Mouse (Mus musculus): Measurements from ENCODE around the gene Opn1mw. TPM values are rescaled to one million over a fixed set of nuclear protein-coding genes. Genes with fewer than 3 reads are reported as not detected.
"Not testable (repeated sequence)": the region's sequence is repeated elsewhere in the genome, so short reads cannot be mapped to it uniquely, and the experiment has no call there.

The Opn1mw gene
- polyA plus RNA-seq, 1 experiment from 2014 or later, result not detected

DNA sequence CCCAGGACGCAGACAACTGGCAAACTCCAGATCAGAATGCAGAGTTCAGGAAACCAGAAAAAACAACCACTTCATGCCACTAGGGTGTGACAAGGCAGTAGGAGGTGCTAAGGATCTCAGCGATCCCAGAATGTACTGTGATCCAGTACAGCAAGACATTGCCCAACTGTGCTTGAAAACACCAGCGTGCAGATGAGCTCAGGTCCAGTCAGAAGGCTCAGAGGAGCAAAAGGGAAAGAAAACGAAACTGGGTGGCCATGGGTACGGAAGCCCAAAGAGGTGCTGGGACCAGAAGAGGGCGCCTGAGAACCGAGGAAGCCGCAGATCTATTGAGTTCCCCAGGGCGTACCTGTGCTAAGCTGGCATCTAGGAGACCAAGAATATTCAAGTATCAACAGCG lies 11.8 kb upstream of the Opn1mw start:
- H3K9me3 ChIP-seq (ENCODE audit: control insufficient read depth, low read length), result no peaks in the 10 kb centered on the region
- no peak overlapping the region for H3K27ac ChIP-seq (ENCODE audit: low read depth, low read length)
- no peaks in the 10 kb centered on the region for H3K27me3 ChIP-seq (ENCODE audit: control insufficient read depth, insufficient read depth, low read length)
- 12% methylated on average over 10 of the region's 10 CpGs for WGBS
- no peaks in the 10 kb centered on the region for H3K4me1 ChIP-seq (ENCODE audit: control insufficient read depth, insufficient read depth, low read length)
- peak overlapping the region; percentile 24; the same call in 1 of the 2 replicates for H3K4me2 ChIP-seq (ENCODE audit: low read depth, low read length)
- peak; percentile 79 for ATAC-seq (ENCODE audit: low read depth)
- peak overlapping the region; percentile 15; the same call in 1 of the 2 replicates for H3K4me3 ChIP-seq (ENCODE audit: low read depth, low read length)
- H3K9ac ChIP-seq (replicated peaks; ENCODE audit: low read depth, low read length), result no peak overlapping the region
- H3K36me3 ChIP-seq (ENCODE audit: control insufficient read depth, insufficient read depth, low read length), result no peaks in the 10 kb centered on the region

DNA sequence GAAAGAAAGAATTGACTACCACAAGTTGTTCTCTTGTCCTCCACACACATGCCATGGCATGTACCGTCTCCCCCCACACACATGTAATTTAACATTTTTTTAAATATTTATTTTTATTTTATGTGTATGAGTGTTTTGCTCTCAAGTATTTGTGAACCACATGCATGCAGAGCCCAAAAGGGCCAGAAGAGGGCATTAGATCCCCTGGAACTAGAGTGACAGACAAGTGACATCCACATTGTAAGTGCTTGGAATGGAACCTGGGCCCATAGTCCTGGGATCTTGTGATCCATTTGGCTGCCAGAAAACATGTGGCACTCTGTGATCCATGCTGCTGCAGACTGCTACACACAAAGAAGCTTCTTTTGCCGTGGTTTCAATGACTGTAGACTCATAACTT lies 2.3 kb upstream of the Opn1mw start:
- Histone ChIP-seq H3K27me3 (ENCODE audit: control insufficient read depth, insufficient read depth, low read length) (no peaks in the 10 kb centered on the region), H3K4me3 (ENCODE audit: low read depth, low read length) (no peak overlapping the region), H3K36me3 (ENCODE audit: control insufficient read depth, insufficient read depth, low read length) (no peaks in the 10 kb centered on the region), H3K4me1 (ENCODE audit: control insufficient read depth, insufficient read depth, low read length) (no peaks in the 10 kb centered on the region), H3K9ac (replicated peaks; ENCODE audit: low read depth, low read length) (no peak overlapping the region), H3K4me2 (ENCODE audit: low read depth, low read length) (no peak overlapping the region), H3K27ac (ENCODE audit: low read depth, low read length) (no peak overlapping the region), H3K9me3 (ENCODE audit: control insufficient read depth, low read length) (no peaks in the 10 kb centered on the region)
- ATAC-seq (ENCODE audit: low read depth), result no peak
- WGBS, result 52% methylated on average over 2 of the region's 2 CpGs

DNA sequence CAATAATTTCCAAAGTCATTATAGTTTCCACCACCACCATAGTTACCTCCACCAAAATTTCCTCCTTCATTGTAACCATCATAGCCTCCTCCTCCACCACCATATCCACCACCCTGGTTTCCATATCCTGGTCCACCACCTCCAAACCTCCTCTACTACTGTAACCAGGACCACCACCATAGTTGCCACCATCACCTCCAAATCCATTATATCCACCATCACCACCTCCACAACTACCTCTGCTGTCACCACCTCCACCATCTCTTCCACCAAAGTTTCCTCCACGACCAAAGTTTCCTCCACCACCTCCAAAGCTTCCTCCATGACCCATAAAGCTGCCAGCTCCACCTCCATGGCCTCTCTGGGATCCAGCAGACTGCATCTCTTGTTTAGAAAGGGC lies 8.0 kb downstream of the Opn1mw start, which contains the start of gene Mecp2:
Gene Mecp2 (minus strand): TSS at position 101 of the 400 bp plus-strand sequence.
- ATAC-seq (ENCODE audit: low read depth); H3K4me1 ChIP-seq (ENCODE audit: control insufficient read depth, insufficient read depth, low read length); H3K4me2 ChIP-seq (ENCODE audit: low read depth, low read length); H3K9me3 ChIP-seq (ENCODE audit: control insufficient read depth, low read length); H3K4me3 ChIP-seq (ENCODE audit: low read depth, low read length); H3K27ac ChIP-seq (ENCODE audit: low read depth, low read length); H3K36me3 ChIP-seq (ENCODE audit: control insufficient read depth, insufficient read depth, low read length); H3K27me3 ChIP-seq (ENCODE audit: control insufficient read depth, insufficient read depth, low read length); H3K9ac ChIP-seq (replicated peaks; ENCODE audit: low read depth, low read length): not testable (repeated sequence)
- 50% methylated on average over 1 of the region's 1 CpGs for WGBS

DNA sequence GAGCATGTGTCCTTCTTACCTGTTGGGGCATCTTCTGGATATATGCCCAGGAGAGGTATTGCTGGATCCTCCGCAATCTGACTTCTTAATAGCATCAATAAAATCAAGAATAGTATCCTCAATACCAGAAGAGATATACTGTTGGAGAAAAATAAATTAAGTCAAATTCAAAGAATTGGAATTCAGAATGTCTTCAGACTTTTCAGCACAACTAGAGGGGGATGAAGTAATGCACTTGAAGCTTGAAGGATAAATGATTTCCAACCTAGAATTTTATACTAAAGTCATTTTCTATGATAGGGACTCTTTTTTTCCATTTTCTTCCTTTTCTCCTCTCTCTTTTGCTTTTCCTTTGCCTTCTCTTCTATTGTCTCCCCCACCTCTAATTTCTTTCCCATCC lies 40.5 kb downstream of the Opn1mw start, which contains the start of gene Tex28:
Gene Tex28 (minus strand): TSS at position 101 of the 400 bp plus-strand sequence.
- WGBS, result 87% methylated on average over 1 of the region's 1 CpGs
- Histone ChIP-seq H3K27me3 (ENCODE audit: control insufficient read depth, insufficient read depth, low read length) (no peaks in the 10 kb centered on the region), H3K9me3 (ENCODE audit: control insufficient read depth, low read length) (no peaks in the 10 kb centered on the region), H3K4me3 (ENCODE audit: low read depth, low read length) (no peak within 1 kb of the TSS), H3K36me3 (ENCODE audit: control insufficient read depth, insufficient read depth, low read length) (no peaks in the 10 kb centered on the region), H3K27ac (ENCODE audit: low read depth, low read length) (no peak within 1 kb of the TSS), H3K4me1 (ENCODE audit: control insufficient read depth, insufficient read depth, low read length) (no peaks in the 10 kb centered on the region), H3K4me2 (ENCODE audit: low read depth, low read length) (no peak within 1 kb of the TSS), H3K9ac (replicated peaks; ENCODE audit: low read depth, low read length) (no peak within 1 kb of the TSS)
- no peak for ATAC-seq (ENCODE audit: low read depth)

DNA sequence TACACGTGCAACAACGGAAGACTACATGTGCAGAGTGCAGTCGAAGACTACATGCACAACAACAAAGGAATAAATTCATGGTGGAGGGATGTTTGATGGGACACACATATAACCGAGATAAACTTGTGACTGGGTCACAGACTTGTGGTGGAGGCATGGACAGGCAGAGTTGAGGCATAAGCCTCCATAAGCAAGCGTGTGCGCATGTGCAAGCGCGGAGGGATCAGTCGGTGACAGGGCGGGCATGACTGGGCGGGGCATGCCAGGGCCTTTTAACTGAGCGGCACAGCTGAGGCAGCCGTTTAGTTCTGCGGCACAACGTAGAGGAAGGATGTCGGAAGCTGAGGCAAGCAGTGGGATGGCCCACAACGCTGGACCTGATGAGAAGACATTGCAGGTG lies 49.7 kb downstream of the Opn1mw start, which contains the start of gene Tktl1:
Gene Tktl1 (plus strand): TSS at position 301 of the 400 bp plus-strand sequence.
- no peaks in the 10 kb centered on the region for H3K4me1 ChIP-seq (ENCODE audit: control insufficient read depth, insufficient read depth, low read length)
- 87% methylated on average over 17 of the region's 17 CpGs for WGBS
- H3K4me2 ChIP-seq (ENCODE audit: low read depth, low read length), result no peak within 1 kb of the TSS
- H3K27me3 ChIP-seq (ENCODE audit: control insufficient read depth, insufficient read depth, low read length), result no peaks in the 10 kb centered on the region
- no peak within 1 kb of the TSS for H3K4me3 ChIP-seq (ENCODE audit: low read depth, low read length)
- H3K36me3 ChIP-seq (ENCODE audit: control insufficient read depth, insufficient read depth, low read length), result no peaks in the 10 kb centered on the region
- no peak within 1 kb of the TSS for H3K27ac ChIP-seq (ENCODE audit: low read depth, low read length)
- no peaks in the 10 kb centered on the region for H3K9me3 ChIP-seq (ENCODE audit: control insufficient read depth, low read length)
- no peak for ATAC-seq (ENCODE audit: low read depth)
- no peak within 1 kb of the TSS for H3K9ac ChIP-seq (replicated peaks; ENCODE audit: low read depth, low read length)

Other genes starting within 250 kb of the Opn1mw start
- 0.09 TPM in 1 of 2 replicates, not detected in the other for gene Avpr2, start 235.4 kb upstream of the Opn1mw start, polyA plus RNA-seq (2014; fragmentation: Nextera tagmentation; extraction: Ambion mirVana)
- 107 and 136 TPM in 2 replicates for gene L1cam, start 231.4 kb upstream of the Opn1mw start, polyA plus RNA-seq (2014; fragmentation: Nextera tagmentation; extraction: Ambion mirVana)
- 3.3 and 3.8 TPM in 2 replicates for gene Arhgap4, start 205.6 kb upstream of the Opn1mw start, polyA plus RNA-seq (2014; fragmentation: Nextera tagmentation; extraction: Ambion mirVana)
- 94.5 and 106 TPM in 2 replicates for gene Naa10, start 205.5 kb upstream of the Opn1mw start, polyA plus RNA-seq (2014; fragmentation: Nextera tagmentation; extraction: Ambion mirVana)
- 6.5 and 7.9 TPM in 2 replicates for gene Renbp, start 196.6 kb upstream of the Opn1mw start, polyA plus RNA-seq (2014; fragmentation: Nextera tagmentation; extraction: Ambion mirVana)
- gene Hcfc1, start 161.1 kb upstream of the Opn1mw start, polyA plus RNA-seq (2014; fragmentation: Nextera tagmentation; extraction: Ambion mirVana), result 59.6 and 63.5 TPM in 2 replicates
- gene Irak1, start 103.5 kb upstream of the Opn1mw start, polyA plus RNA-seq (2014; fragmentation: Nextera tagmentation; extraction: Ambion mirVana), result 31.3 and 39.7 TPM in 2 replicates
- 16.3 and 16.4 TPM in 2 replicates for gene Mecp2, start 7.9 kb downstream of the Opn1mw start, polyA plus RNA-seq (2014; fragmentation: Nextera tagmentation; extraction: Ambion mirVana)
- gene Tex28, start 40.4 kb downstream of the Opn1mw start, polyA plus RNA-seq (2014; fragmentation: Nextera tagmentation; extraction: Ambion mirVana), result not detected in 2 replicates
- 0.10 and 0.16 TPM in 2 replicates for gene Tktl1, start 49.8 kb downstream of the Opn1mw start, polyA plus RNA-seq (2014; fragmentation: Nextera tagmentation; extraction: Ambion mirVana)
- 63.0 and 121 TPM in 2 replicates for gene Flna, start 122.4 kb downstream of the Opn1mw start, polyA plus RNA-seq (2014; fragmentation: Nextera tagmentation; extraction: Ambion mirVana)
- 12.6 and 17.0 TPM in 2 replicates for gene Emd, start 127.2 kb downstream of the Opn1mw start, polyA plus RNA-seq (2014; fragmentation: Nextera tagmentation; extraction: Ambion mirVana)
- 476 and 568 TPM in 2 replicates for gene Rpl10, start 143.3 kb downstream of the Opn1mw start, polyA plus RNA-seq (2014; fragmentation: Nextera tagmentation; extraction: Ambion mirVana)
- 62.0 and 65.8 TPM in 2 replicates for gene Taz, start 154.4 kb downstream of the Opn1mw start, polyA plus RNA-seq (2014; fragmentation: Nextera tagmentation; extraction: Ambion mirVana)
- gene Dnase1l1, start 154.9 kb downstream of the Opn1mw start, polyA plus RNA-seq (2014; fragmentation: Nextera tagmentation; extraction: Ambion mirVana), result 3.7 and 4.1 TPM in 2 replicates
- gene Atp6ap1, start 169.6 kb downstream of the Opn1mw start, polyA plus RNA-seq (2014; fragmentation: Nextera tagmentation; extraction: Ambion mirVana), result 213 and 279 TPM in 2 replicates
- gene Gdi1, start 177.5 kb downstream of the Opn1mw start, polyA plus RNA-seq (2014; fragmentation: Nextera tagmentation; extraction: Ambion mirVana), result 761 and 960 TPM in 2 replicates
- gene Fam50a, start 185.6 kb downstream of the Opn1mw start, polyA plus RNA-seq (2014; fragmentation: Nextera tagmentation; extraction: Ambion mirVana), result 50.4 and 52.5 TPM in 2 replicates
- 42.5 and 47.1 TPM in 2 replicates for gene Plxna3, start 201.6 kb downstream of the Opn1mw start, polyA plus RNA-seq (2014; fragmentation: Nextera tagmentation; extraction: Ambion mirVana)
- 71.5 and 73.3 TPM in 2 replicates for gene Lage3, start 226.2 kb downstream of the Opn1mw start, polyA plus RNA-seq (2014; fragmentation: Nextera tagmentation; extraction: Ambion mirVana)
- gene Ubl4a, start 245.8 kb downstream of the Opn1mw start, polyA plus RNA-seq (2014; fragmentation: Nextera tagmentation; extraction: Ambion mirVana), result 70.3 and 73.7 TPM in 2 replicates
- 6.9 and 7.8 TPM in 2 replicates for gene Slc10a3, start 245.9 kb downstream of the Opn1mw start, polyA plus RNA-seq (2014; fragmentation: Nextera tagmentation; extraction: Ambion mirVana)

Data from neural tube, embryonic 14.5 days (tissue).